Mouse (Mus musculus): ENCODE measurements around the gene Cfc1. TPM values are rescaled to one million over a fixed set of nuclear protein-coding genes. Genes with fewer than 3 reads are reported as not detected.

The Cfc1 gene
- polyA plus RNA-seq, 1 experiment = not detected

- DNase-seq = peak; percentile 50
- no peak within 1 kb of the TSS for H3K4me3 ChIP-seq (replicated peaks; ENCODE audit: extremely low read depth, low read depth, low read length)
- TF ChIP-seq CTCF (IDR thresholded peaks at IDR 0.05; ENCODE audit: insufficient read depth, low read length) (no peak), POLR2A (IDR thresholded peaks at IDR 0.05; ENCODE audit: borderline replicate concordance, extremely low read depth, low read depth, low read length) (no peak)
- 1% methylated on average over 53 of the region's 53 CpGs for WGBS
- H3K4me1 ChIP-seq (ENCODE audit: control insufficient read depth, insufficient read depth, low read length) = no peaks in the 10 kb centered on the region
Observed at GRCm38 (mm10) chr1:34578851-34579781, 43.7 kb downstream of the Cfc1 start, which contains the start of gene Amer3. TSS of gene Amer3 (plus strand) at chr1:34579657.

GRCm38 (mm10) chr1:34579782-34580356 lies 44.4 kb downstream of the Cfc1 start:
- Histone ChIP-seq H3K4me1 (ENCODE audit: control insufficient read depth, insufficient read depth, low read length) (no peaks in the 10 kb centered on the region), H3K4me3 (replicated peaks; ENCODE audit: extremely low read depth, low read depth, low read length) (no peak overlapping the region)
- 4% methylated on average over 18 of the region's 18 CpGs for WGBS
- no peak for DNase-seq
- no peak for TF ChIP-seq POLR2A (IDR thresholded peaks at IDR 0.05; ENCODE audit: borderline replicate concordance, extremely low read depth, low read depth, low read length)
- no peak for TF ChIP-seq CTCF (IDR thresholded peaks at IDR 0.05; ENCODE audit: insufficient read depth, low read length)

GRCm38 (mm10) chr1:34582218-34582617 lies 46.8 kb downstream of the Cfc1 start:
- TF ChIP-seq POLR2A (IDR thresholded peaks at IDR 0.05; ENCODE audit: borderline replicate concordance, extremely low read depth, low read depth, low read length) = no peak
- TF ChIP-seq CTCF (IDR thresholded peaks at IDR 0.05; ENCODE audit: insufficient read depth, low read length) = no peak
- 82% methylated on average over 6 of the region's 6 CpGs for WGBS
- H3K4me3 ChIP-seq (replicated peaks; ENCODE audit: extremely low read depth, low read depth, low read length) = no peak overlapping the region
- no peak for DNase-seq
- H3K4me1 ChIP-seq (ENCODE audit: control insufficient read depth, insufficient read depth, low read length) = no peaks in the 10 kb centered on the region

- no peak overlapping the region for H3K4me3 ChIP-seq (replicated peaks; ENCODE audit: extremely low read depth, low read depth, low read length)
- DNase-seq = no peak
- no peak for TF ChIP-seq POLR2A (IDR thresholded peaks at IDR 0.05; ENCODE audit: borderline replicate concordance, extremely low read depth, low read depth, low read length)
- no peak for TF ChIP-seq CTCF (IDR thresholded peaks at IDR 0.05; ENCODE audit: insufficient read depth, low read length)
- 25% methylated on average over 4 of the region's 4 CpGs for WGBS
- H3K4me1 ChIP-seq (ENCODE audit: control insufficient read depth, insufficient read depth, low read length) = no peaks in the 10 kb centered on the region
Observed at GRCm38 (mm10) chr1:34583821-34584263, 48.4 kb downstream of the Cfc1 start.

GRCm38 (mm10) chr1:34584736-34585135 lies 49.3 kb downstream of the Cfc1 start:
- Histone ChIP-seq H3K4me3 (replicated peaks; ENCODE audit: extremely low read depth, low read depth, low read length) (no peak overlapping the region), H3K4me1 (ENCODE audit: control insufficient read depth, insufficient read depth, low read length) (no peaks in the 10 kb centered on the region)
- WGBS = 70% methylated on average over 4 of the region's 4 CpGs
- DNase-seq = no peak
- TF ChIP-seq CTCF (IDR thresholded peaks at IDR 0.05; ENCODE audit: insufficient read depth, low read length) (no peak), POLR2A (IDR thresholded peaks at IDR 0.05; ENCODE audit: borderline replicate concordance, extremely low read depth, low read depth, low read length) (no peak)

GRCm38 (mm10) chr1:34587298-34588096 lies 52.0 kb downstream of the Cfc1 start:
- H3K4me3 ChIP-seq (replicated peaks; ENCODE audit: extremely low read depth, low read depth, low read length) = no peak overlapping the region
- DNase-seq = no peak
- 75% methylated on average over 22 of the region's 22 CpGs for WGBS
- TF ChIP-seq CTCF (IDR thresholded peaks at IDR 0.05; ENCODE audit: insufficient read depth, low read length) (no peak), POLR2A (IDR thresholded peaks at IDR 0.05; ENCODE audit: borderline replicate concordance, extremely low read depth, low read depth, low read length) (no peak)
- no peaks in the 10 kb centered on the region for H3K4me1 ChIP-seq (ENCODE audit: control insufficient read depth, insufficient read depth, low read length)

Other genes starting within 250 kb of the Cfc1 start
- 21.8 and 21.9 TPM in 2 replicates for gene Ccdc115, start 96.0 kb upstream of the Cfc1 start, polyA plus RNA-seq (2012; rRNA removed)
- gene Imp4, start 95.8 kb upstream of the Cfc1 start, polyA plus RNA-seq (2012; rRNA removed) = 29.2 and 45.3 TPM in 2 replicates
- 95.1 and 177 TPM in 2 replicates for gene Ptpn18, start 75.9 kb upstream of the Cfc1 start, polyA plus RNA-seq (2012; rRNA removed)
- 0.14 TPM in 1 of 2 replicates, not detected in the other for gene Prss39, start 37.2 kb upstream of the Cfc1 start, polyA plus RNA-seq (2012; rRNA removed)
- gene Prss40, start 25.3 kb downstream of the Cfc1 start, polyA plus RNA-seq (2012; rRNA removed) = not detected in 2 replicates
- not detected in 2 replicates for gene Amer3, start 44.0 kb downstream of the Cfc1 start, polyA plus RNA-seq (2012; rRNA removed)

Measured in lung, adult 2 months (tissue).